Mouse (Mus musculus) lung, postnatal 4 days (tissue): ENCODE results near the gene Hipk3.
A peak's percentile ranks its signal among the peaks of the same experiment; 100 is the strongest.

ENCODE experiments used
- DNase-seq, 2 experiments: peaks; one replicate each; pipeline ENCODE4 v3.0.0; 2021

Hipk3 gene

DNA sequence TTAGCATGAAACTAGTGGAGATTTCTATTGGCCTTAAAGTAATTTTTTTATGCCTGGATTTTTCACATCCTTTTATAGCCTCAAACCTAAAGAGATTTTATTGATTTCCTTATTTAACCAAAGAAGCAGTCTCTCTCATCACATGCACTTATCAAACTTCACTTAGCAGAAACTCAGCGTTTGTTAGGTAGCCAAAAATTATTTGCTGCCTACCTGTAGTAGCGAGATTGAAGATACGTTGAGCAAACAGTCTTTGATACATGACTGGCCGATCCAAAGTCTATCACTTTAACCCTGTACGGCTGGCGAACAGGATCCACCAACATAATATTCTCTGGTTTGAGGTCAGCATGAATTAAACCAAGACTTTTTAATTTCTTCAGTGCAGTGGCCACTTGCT, 23.7 kb downstream of the Hipk3 start:
- no peak for DNase-seq

DNA sequence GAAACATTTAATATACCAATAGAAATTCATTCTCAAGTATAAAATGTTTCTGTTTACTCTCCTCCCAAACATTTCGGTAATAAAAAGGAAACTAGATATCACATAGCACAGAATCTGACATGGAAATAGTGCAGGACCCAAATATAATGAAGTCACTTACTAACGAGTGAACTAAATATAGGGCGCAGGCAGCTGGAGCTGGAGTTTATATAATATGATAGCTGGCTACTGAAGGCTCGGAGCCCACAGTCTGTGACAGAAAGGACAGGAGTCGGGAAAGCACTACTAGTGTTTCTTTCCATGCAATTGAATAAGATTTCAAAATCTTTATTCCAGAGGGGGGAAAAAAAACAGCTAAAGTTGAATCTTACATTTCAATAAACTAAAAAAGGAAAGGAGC, 25.8 kb downstream of the Hipk3 start:
- DNase-seq = no peak

DNA sequence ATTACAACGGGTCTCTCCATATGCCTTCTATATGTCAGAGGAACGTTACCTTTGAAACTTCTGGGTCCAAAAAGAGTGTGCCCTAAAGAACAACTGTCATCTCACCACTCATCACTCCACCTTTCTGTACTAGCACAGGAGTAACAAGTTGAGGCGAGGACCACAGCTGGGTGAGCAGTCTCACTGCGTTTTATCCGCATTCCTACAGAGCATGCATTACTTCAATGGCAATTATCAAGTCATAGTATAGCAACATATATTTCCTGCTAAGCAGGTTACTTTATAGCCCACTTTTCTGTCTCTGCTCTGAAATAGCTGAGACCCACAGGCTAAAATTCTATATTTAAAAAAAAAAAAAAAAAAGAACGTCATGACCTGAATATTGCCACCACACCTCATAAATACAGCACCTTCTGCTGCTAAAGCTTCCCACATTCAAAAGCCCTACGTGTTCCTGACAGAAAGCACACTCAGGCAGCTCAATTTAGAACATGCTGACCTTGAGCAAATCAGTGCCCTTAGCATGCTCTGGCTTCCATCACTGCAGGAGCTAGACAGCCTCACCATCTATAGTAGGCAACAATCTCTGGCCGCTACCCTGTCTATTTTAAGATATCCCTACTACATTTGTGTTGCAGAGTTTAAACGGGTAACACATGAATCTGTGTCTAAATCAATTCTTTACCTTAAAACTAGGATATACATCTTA, 27.2 kb downstream of the Hipk3 start:
- no peak for DNase-seq

DNA sequence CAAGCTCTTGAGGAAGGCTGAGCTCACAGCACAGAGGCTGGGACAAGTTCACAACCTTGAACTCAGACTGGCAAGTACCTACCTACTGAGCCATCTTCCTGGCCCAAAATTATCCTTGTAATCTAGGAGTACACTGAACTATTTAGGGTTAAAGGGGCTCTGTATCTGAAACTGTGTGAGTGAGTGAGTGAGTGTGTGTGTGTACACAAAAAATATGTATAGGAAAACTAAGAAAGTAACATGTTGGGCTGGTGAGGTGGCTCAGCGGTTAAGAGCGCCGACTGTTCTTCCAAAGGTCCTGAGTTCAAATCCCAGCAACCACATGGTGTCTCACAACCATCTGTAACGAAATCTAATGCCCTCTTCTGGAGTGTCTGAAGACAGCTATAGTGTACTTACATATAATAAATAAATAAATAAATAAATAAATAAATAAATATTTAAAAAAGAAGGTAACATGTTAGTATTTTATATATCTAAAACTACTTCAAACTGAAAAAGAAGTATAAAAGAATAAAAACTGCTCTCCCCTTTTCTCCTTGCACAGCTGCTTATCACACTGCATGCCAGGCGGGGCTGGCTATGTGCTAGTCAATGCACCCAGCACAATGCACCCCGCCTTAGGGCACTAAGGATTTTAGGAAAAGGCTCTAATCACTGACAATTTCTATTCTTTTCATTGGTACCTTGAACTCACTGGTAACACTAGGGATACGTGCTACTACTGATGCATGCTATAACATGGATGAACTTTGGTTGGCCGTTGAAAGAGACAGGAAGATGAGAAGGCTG, 28.4 kb downstream of the Hipk3 start:
- DNase-seq = no peak

DNA sequence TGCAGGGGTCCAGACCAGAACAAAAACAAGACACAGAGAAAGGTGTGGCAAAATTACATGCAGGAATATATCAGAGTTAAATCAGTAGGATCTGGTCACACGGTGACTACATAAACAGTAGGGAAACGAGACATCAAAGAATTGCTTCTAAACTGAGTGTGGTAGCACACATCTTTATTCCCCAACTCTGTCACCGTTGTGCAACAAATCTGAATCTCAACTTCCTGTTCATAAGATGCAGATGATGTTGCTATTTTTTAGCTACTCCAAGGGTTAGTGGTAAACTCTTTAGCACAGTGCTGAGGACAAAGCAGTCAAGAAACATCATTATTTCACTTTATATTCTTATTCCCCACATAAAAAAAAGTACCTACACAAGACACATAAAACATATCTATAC, 34.2 kb downstream of the Hipk3 start:
- no peak for DNase-seq

DNA sequence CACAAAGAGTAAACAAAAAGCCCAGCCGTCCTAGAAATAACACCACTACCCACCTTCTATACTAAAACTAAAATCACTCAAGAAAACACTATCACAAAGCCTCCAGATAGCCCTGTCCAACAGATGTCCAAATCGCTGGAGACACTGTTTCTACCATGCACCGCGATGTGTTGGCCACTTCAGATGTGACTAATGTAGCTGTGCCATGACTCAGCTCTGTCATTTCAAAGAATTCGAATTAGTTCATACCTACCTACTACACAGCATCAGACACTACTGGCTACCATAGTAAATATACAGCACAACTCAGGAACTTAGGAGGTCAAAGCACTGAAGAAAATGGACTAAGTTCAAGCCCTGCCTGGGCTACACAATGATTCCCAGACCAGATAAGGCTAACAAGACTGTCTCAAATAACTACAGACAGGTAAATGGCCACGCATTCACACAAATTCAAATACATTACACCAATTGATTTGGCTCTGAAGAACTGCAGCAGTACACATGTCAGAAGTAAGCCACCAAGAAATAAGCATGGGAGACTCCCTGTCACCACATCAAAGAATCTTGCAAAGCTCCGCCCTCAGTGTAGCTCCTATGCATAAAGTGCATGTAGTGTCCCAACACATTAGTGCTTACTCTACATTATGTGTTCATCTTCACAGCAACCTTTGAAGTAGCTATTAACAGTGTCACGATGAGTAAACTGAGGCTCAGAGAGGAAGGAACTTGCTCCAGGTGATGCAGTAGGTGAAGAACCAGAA, 35.5 kb downstream of the Hipk3 start:
- DNase-seq = no peak

DNA sequence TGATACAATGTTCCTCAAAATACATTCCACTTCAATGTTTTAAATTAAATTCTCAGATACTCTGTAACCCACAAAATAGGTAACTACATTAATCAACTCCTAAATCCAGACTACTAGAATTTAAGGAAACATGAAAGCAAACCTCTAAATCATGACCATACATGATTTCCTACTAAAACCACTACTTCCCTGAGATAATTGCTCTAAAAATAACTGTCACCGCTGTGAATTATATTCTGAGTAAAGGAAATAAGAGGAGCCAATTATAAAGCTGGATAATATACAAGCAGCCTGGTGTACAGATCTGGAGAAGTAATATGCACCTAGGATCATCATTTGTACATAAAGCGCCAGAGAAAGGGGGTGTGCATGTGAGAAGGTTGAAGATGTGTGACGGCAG, 37.1 kb downstream of the Hipk3 start:
- DNase-seq = no peak

DNA sequence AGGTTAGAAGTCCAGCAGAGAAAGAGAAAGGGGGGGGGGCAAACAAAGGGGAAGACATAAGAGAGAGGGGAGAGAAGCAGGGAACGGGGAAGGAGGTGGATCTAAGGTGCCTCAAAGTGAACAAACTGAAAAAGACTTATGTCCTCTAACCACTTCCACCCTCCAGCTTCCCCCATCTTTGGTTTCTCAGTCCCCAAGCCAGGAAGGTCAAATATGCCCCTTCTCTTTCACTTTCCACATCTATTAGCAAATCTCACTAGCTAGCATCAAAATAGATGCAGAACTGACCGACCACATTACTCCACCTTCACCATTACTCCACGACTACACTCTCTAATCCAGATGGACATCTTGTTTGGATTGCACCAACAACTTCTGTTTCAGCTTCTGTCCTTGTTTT, 43.6 kb downstream of the Hipk3 start:
- DNase-seq = no peak

DNA sequence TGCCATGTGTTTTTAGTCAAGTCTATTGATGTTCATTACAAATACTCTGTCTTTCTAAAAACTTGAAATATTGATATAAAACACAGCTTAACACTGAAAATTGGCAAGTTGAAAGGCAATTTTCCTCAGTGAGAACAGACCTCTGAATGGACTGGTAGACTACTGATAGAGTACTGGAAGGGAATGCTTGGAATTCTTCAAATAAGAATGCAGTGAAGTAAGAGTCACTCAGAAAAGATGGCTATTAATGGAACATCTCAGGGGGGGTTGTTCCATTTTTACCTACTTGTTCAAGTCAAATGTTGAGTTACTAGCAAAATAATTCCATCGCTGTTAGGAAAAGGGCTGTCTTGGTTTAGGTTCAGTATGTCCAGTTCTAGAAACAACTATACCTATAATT, 45.1 kb downstream of the Hipk3 start:
- no peak for DNase-seq

DNA sequence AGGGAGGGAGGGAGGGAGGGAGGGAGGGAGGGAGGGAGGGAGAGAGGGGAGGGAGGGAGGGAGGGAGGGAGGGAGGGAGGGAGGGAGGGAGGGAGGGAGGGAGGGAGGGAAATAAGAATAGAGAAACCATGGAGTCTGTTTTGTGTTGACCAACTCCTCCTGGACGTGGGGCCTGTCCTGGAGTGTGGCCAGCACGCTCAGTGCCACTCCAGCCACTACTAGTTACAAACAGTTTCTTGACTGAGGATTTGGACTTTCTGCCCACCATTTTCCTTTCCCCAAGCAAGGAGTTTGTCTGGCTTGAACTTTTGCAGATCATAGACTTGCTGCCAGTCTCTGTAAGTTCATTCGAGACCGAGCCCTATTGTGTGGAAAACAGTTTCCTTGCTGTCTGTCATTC, 46.0 kb downstream of the Hipk3 start:
- DNase-seq = no peak

DNA sequence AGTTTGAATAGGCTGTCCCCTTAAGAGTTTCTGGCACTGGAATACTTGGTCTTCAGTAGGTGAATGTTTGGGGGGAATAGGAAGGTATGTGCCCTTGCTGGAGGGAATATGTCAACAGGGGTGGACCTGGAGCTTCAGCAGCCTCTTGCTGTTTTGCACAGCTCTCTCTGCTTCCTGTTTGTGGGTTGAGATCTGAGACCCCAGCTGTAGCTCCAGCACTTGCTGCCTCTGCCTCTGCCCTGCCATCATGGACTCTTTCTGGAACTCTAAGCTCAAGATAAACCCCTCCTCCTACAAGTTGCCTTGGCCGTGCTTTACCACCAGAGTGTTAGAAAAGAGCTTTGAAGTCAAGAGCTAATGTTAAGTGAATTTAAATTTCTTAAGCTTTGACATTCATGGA, 48.2 kb downstream of the Hipk3 start:
- no peak for DNase-seq

DNA sequence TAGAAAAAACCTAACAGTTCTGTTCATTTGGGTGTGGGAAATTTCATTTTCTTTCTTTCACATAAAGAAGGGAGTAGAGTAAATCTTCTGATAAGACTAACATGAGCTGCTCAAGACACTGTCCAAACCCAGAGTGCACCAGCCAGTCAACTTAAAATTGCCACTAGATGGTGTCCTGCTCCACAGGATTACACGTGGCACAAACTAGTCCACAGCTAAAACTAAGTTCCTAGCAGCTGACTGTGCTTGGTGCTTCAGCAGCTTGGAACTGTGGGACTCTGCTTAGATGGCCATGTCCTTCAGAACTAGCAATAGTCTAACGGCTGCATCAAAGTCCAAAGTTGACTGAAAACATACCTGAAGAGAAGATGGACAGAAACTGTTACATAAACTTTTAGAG, 49.5 kb downstream of the Hipk3 start:
- DNase-seq = peak; percentile 36 to 68

DNA sequence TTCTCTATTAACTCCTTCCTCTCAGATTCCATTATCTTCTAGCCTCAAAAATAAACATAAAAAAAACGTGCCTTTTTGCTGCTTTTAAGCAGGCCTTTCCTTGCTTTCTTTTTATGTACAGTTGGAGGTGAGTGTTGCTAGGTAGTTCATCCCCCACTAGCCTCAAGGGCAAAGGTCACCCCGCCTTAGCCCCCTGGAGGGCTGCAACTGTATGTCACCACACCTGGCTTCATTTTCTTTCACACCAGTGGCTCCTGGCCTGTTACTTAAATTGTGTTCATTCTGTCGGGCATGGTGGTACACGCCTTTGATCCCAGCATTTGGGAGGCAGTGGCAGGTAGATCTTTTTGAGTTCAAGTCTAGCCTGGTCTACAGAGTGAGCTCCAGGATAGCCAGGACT, 51.9 kb downstream of the Hipk3 start:
- no peak for DNase-seq

DNA sequence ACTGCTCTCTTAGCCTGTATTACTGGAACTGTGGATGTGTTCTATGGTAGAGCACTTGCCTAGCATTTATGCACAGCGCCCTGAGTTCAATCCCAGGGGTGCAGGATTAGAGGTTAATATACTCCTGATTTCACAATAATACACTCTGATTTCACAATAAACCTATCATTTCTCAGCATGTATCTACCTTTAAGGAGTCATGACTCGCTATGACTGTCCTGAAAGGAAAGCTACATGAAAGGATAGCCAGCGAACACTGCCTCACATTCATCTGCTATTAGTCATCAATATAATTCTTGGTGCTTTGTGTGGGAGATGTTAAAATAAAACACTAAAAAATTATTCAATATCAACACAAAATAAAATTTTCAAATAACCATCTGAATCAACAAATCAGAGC, 58.0 kb downstream of the Hipk3 start:
- no peak for DNase-seq

DNA sequence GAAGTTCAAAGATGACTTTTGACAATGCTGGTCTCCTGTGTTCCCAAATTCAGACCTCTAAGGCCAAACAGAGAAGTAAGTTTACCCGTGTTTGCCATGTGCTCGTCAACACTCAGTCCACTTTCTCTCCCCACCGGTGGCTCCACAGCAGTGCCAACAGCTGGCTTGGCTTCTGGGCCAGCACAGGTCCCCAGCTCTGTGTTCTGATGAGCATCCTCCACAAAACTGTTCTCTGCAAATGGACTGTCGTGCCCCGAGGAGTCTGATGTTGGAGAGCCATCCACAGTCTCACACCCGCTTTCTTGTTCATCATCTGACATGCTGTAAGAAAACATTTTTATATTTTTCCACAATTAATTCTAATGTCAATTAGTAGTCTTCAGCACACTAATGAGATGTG, 63.2 kb downstream of the Hipk3 start:
- DNase-seq = no peak

DNA sequence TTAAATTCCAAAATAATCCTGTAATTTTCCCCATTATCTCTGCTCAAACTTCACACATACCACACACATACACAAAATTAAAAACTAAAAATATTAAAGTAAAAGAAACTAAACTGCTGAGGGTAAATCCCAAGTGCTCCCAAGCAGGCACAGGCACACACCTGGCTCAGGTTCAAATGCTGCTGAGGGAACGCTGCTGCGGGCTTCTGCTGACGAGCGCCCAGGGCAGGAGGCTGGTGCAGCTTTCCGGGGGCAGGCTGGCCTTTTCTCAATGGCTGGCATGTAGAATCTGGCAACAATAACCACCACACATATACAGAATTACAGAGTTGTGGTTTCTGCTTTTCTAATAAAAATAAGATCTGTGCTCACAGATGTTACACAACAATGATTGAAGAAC, 63.7 kb downstream of the Hipk3 start:
- DNase-seq = no peak

DNA sequence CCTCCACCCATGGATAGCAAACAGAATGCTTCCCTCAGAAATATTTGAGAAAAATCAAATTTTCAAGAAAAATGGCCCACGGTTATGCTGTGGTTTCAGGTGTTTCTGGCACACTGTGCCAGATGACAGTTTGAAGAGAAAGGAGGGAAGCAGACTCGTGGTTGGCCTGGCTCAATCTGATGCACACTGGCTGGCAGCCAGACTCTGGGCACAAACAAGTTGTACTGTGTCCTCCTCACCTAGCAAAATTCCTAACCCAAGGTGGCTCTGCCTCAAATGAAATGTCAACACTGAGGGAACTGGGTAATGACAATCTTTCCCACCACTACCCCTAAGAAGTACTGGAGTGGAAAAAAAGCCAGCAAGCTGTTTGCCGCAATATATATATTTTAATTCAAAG, 68.1 kb downstream of the Hipk3 start:
- no peak for DNase-seq

DNA sequence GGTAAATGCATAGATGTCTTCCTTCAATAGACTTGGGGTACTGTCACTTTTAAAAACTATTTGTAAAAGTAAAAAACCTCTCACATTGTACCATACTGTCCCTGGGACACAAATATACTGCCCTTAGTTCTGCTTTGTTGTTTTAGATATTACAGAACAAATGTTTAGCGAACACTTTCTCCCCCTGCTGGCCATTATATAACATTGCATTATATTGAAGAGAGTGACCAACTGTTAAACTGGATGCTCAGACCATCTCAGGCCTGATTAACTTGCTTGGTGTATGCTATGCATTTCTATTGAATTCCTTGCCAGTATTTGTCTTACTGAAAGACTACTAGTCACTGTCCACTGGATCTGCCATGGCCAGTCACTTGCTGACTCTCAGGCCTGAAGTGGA, 72.0 kb downstream of the Hipk3 start:
- DNase-seq = no peak

DNA sequence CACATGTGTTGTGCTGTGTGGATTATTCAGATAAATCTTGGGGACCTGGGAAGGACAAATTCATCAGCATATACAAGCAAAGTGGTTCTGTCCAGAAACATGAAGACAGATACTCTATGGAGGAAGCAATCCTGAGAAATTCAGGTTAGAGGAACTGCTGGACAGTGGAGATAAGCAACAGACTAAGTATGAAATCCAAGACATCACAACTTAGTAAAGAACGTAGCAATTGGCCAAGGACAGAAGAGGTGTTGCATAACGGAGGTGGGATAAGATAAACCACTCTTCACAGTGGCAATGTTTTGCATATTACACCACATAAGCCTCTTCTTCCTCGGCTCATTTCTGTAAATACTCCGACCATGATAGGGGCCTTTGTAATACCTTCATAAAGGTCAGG, 73.4 kb downstream of the Hipk3 start:
- DNase-seq = no peak

DNA sequence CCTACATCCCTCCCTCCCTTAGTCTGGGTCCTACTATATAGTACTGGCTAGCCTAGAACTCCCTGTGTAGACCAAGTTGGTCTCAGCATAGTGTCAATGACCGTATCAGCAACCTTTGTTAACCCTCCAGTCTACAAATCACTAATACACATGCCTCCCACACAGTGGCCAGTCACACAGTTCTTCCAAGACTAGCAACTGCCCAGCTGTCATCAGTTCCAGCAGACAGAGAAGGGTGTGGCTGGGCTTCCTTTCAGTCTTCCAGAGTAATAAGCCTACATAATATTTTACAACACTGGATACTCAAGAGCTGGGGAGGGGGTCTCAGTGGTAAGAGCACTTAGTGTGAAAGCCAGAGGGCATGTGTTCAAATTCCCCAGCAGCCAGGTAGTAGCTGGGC, 74.2 kb downstream of the Hipk3 start:
- no peak for DNase-seq

DNA sequence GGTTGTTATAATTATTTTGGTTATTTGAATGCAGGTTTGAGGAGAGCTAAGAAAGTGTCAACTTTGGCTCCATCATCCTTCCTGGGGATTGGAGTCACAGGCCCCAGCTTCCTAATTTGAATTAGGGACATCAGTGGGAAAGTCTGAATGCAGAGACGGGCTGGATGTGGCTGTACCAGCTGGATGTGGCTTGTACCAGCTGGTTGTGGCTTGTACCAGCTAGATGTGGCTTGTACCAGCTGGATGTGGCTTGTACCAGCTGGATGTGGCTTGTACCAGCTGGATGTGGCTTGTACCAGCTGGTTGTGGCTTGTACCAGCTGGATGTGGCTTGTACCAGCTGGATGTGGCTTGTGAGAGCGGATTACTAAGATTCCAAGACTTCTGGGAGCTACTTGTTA, 74.8 kb downstream of the Hipk3 start:
- no peak for DNase-seq

DNA sequence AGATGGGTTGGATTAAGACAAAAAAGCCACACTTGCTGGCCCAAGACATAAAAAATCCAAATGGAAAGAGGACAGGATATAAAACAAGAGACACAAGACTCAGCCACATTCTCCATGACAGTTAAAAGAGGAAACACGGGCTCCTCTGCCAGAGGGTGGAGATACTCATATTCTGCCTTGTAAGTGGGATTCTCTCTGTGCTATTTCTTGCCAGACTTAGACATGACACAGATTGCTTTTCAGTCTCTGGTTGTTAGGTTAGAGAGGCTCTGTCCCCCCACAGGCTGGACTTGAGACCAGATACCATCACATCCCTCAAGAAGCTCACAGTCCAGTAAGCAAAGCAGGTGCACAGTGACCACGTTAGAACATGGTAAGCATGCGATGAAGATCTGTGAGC, 81.2 kb downstream of the Hipk3 start:
- DNase-seq = no peak

DNA sequence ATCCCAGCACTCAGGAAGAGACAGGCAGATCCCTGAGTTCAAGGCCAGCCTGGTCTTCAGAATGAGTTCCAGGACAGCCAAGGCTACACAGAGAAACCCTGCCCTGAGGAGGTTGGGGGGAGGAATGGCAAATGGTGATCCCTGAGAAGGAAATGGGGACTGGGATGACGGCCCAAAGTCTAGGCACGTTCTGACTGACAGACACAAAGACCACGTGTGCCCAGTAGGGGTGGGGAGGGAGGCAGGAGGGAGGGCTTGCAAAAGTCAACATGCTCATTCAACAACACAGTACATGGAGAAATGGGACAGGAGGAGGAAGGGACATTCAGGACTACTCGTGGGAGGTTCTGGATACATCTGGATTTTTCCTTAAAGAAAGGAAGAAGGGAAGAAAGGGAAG, 81.8 kb downstream of the Hipk3 start:
- no peak for DNase-seq

DNA sequence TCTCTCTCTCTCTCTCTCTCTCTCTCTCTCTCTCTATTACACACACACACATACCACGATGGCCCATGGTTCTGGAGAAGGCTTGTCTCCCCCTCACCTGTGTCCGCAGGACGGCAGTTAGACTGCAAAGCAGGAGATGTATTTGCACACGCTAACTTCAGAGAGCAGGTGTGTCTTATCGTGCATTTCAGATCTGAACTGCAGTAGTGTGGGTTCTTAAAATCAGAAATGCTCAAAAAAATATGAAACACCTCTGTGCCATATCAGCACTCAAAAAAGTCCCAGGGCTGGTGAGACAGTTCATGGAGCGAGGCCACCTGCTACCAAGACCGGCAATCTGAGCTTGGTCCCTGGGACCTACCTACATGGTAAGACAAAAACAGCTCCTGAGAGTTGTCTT, 82.4 kb downstream of the Hipk3 start:
- DNase-seq = no peak
